In genomic region chr15:56807611-56808010, GRCm38 (mm10) we compare ENCODE assay signal across 13 mouse cellular contexts.
DNase-seq lines count a peak whose midpoint lies in the region; ATAC-seq and TF ChIP-seq lines count a peak whose summit lies in the region.
"Had no signal": no experiment of that assay in that cellular context is flagged by ENCODE, and none has a peak within 500 bp of the region (broad histone marks: within the 10 kb centered on the region; RNA-seq: fewer than 3 reads in every experiment).

No protein-coding gene starts in this region.

- H3K9me3 ChIP-seq in neural tube, embryonic 15.5 days (replicated peaks): no peaks in the 10 kb centered on the region
- no peaks in the 10 kb centered on the region for H3K9me3 ChIP-seq in lung, embryonic 14.5 days (ENCODE audit: low read depth, low read length)
- no peaks in the 10 kb centered on the region for H3K9me3 ChIP-seq in stomach, postnatal 0 days (ENCODE audit: control insufficient read depth, low read length)
- H3K9me3 ChIP-seq: G1E had no signal

- peak; percentile 23 for DNase-seq in adrenal gland, postnatal 10 days
- no peak for DNase-seq in adrenal gland, postnatal 25 days
- DNase-seq in neural tube, embryonic 10.5 days (ENCODE audit: extremely low spot score, low spot score): peak; percentile 44
- DNase-seq in lung, embryonic 14.5 days: peak; percentile 66
- DNase-seq in stomach, postnatal 0 days (ENCODE audit: low spot score): no peak
- DNase-seq in right cerebral cortex, postnatal 36 days (ENCODE audit: low spot score in 2 of 2): no peak
- DNase-seq in B cell, adult 2 months: no peak
- DNase-seq: adrenal gland, adult 8-10 months; cerebellum, adult 9-10 months had no signal

- no peaks in the 10 kb centered on the region for H3K27me3 ChIP-seq in neural tube, embryonic 15.5 days (replicated peaks)
- H3K27me3 ChIP-seq in lung, embryonic 14.5 days (ENCODE audit: insufficient read depth, low read length): no peaks in the 10 kb centered on the region
- no peaks in the 10 kb centered on the region for H3K27me3 ChIP-seq in stomach, postnatal 0 days (ENCODE audit: control insufficient read depth, insufficient read depth, low read length)

- no peak overlapping the region for H3K4me2 ChIP-seq in neural tube, embryonic 15.5 days
- no peak overlapping the region for H3K4me2 ChIP-seq in lung, embryonic 14.5 days
- no peak overlapping the region for H3K4me2 ChIP-seq in stomach, postnatal 0 days (replicated peaks; ENCODE audit: low read depth)
- H3K4me2 ChIP-seq: liver, embryonic 11.5 days had no signal

- H3K4me3 ChIP-seq in neural tube, embryonic 15.5 days (replicated peaks): no peak overlapping the region
- H3K4me3 ChIP-seq in lung, embryonic 14.5 days (ENCODE audit: low read depth, low read length): no peak overlapping the region
- no peak overlapping the region for H3K4me3 ChIP-seq in stomach, postnatal 0 days (ENCODE audit: low read depth, low read length)
- H3K4me3 ChIP-seq: layer of hippocampus, adult 2 months had no signal

- no peak for ATAC-seq in neural tube, embryonic 15.5 days (ENCODE audit: low FRiP score)
- peak; percentile 88; the same call in 1 of the 2 replicates for ATAC-seq in lung, embryonic 14.5 days (ENCODE audit: insufficient read depth)
- ATAC-seq in stomach, postnatal 0 days (ENCODE audit: low FRiP score, low TSS enrichment): no peak

- peak; percentile 28 for TF ChIP-seq CTCF in lung, embryonic 14.5 days (IDR thresholded peaks at IDR 0.05; ENCODE audit: low read depth)
- peak; percentile 20 for TF ChIP-seq CTCF in stomach, postnatal 0 days (IDR thresholded peaks at IDR 0.05; ENCODE audit: low read depth)

- H3K9ac ChIP-seq in neural tube, embryonic 15.5 days (replicated peaks): no peak overlapping the region
- H3K9ac ChIP-seq in lung, embryonic 14.5 days: no peak overlapping the region
- H3K9ac ChIP-seq in stomach, postnatal 0 days (ENCODE audit: low read length): no peak overlapping the region

- no peak for TF ChIP-seq EP300 in stomach, postnatal 0 days (optimal IDR thresholded peaks at IDR 0.05)

- H3K4me1 ChIP-seq in neural tube, embryonic 15.5 days: no peaks in the 10 kb centered on the region; the same call in 1 of the 2 replicates
- no peaks in the 10 kb centered on the region for H3K4me1 ChIP-seq in lung, embryonic 14.5 days (ENCODE audit: insufficient read depth)
- no peaks in the 10 kb centered on the region for H3K4me1 ChIP-seq in stomach, postnatal 0 days (replicated peaks; ENCODE audit: control insufficient read depth, insufficient read depth)

- H3K36me3 ChIP-seq in neural tube, embryonic 15.5 days: no peaks in the 10 kb centered on the region
- H3K36me3 ChIP-seq in lung, embryonic 14.5 days (ENCODE audit: insufficient read depth): no peaks in the 10 kb centered on the region
- no peaks in the 10 kb centered on the region for H3K36me3 ChIP-seq in stomach, postnatal 0 days (ENCODE audit: control insufficient read depth, insufficient read depth, low read length)
- H3K36me3 ChIP-seq: G1E had no signal

- H3K27ac ChIP-seq in neural tube, embryonic 15.5 days (replicated peaks): no peak overlapping the region
- no peak overlapping the region for H3K27ac ChIP-seq in lung, embryonic 14.5 days (ENCODE audit: low read depth)
- no peak overlapping the region for H3K27ac ChIP-seq in stomach, postnatal 0 days (replicated peaks)
- H3K27ac ChIP-seq: layer of hippocampus, adult 2 months had no signal

- WGBS in neural tube, embryonic 15.5 days: 67% methylated on average over 5 of the region's 5 CpGs
- WGBS in lung, embryonic 14.5 days: 41% methylated on average over 5 of the region's 5 CpGs
- 51% methylated on average over 5 of the region's 5 CpGs for WGBS in stomach, postnatal 0 days

Comparison
In these comparisons a context has a peak if more than half of its experiments do, and no peak if none do; other contexts are left out.
1. DNase-seq: peak in adrenal gland, postnatal 10 days (single experiment), neural tube, embryonic 10.5 days (single experiment) and lung, embryonic 14.5 days (single experiment); none in adrenal gland, postnatal 25 days (single experiment), stomach, postnatal 0 days (single experiment), right cerebral cortex, postnatal 36 days (0 of 2) and B cell, adult 2 months (0 of 2).